Mouse (Mus musculus): ENCODE results near the gene Nosip.
"Not testable (repeated sequence)": the region's sequence is repeated elsewhere in the genome, so short reads cannot be mapped to it uniquely, and the experiment has no call there.

Nosip gene

DNA sequence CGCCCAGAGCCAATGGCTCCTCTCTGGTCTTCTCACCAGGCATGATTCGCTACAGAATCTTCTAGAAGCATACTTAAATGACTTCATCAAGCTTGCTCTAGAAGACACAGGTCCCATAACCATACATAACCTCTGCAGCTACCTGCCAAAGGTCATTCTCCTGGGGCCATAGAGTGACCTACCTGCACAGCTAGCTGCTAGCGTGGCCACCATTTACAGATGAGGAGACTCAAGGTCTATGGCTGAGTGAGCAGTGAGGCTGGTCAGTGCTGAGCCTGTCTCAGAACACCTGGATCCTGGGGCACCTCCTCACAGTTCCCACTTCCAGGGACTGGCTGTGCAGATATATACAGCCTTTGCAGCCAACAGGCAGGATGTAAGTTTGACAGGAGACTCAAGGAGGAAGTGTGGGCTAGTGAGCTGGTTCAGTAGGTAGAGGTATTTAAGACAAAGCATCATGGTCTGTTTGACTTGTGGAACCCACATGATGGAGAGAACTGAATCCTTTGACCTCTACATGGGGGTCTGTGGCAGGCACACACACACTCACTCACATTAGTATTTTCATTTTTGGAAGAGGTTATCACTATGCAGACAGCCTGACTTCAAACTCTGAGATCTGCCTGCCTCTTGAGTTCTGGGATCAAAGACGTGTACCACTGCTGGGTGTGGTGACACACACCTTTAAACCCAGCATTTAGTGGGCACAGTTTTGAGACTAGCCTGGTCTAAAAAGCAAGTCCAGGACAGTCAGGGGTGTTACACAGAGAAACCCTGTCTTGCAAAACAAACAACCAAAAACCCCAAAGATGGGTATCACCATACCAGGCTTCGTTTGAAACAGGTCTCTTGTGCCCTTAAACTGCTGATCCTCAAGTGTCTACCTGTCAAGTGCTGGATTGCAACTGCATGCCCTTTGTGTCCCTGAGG, 57.8 kb downstream of the Nosip start:
- DNase-seq: no peak

DNA sequence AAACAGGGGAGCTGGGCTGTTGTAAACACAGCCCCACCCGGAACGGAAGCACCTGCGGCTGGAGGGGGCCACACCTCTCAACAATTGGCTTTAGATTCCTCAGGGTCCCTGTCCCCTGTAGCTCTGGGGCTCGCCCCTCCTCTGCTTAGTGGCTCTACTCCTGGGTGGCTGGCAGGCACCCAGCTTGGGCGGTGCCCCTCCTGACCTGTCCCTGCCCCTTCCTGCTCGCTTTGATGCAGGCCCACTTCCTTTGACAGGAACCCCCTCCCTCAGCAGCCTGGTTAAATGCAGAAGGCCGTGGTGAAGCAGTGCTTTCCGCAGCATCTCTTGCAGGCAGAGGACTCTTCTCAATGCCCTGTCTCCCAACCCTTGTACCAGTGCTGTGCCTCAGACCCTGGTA, 59.2 kb downstream of the Nosip start:
- peak; percentile 79 to 88 for DNase-seq

DNA sequence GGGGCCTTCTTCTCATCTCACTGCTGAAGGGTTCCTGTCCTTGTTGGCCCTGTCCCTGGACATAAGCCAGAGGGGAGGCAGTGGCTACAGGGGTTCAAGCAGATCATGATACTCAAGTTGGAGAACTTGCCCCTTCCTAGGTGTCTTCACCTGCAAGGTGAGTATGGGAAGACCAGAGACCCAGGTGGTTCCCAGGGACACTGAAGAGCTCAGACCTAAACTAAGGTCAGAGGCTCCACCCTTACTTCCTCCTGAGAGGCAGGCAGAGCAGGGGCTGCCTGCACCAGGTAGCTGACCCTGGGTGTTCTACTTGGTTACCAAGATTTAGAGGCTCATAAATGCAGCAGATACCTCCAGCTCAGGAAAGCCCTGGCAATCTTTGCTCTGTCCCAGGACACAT, 59.7 kb downstream of the Nosip start:
- no peak for DNase-seq

DNA sequence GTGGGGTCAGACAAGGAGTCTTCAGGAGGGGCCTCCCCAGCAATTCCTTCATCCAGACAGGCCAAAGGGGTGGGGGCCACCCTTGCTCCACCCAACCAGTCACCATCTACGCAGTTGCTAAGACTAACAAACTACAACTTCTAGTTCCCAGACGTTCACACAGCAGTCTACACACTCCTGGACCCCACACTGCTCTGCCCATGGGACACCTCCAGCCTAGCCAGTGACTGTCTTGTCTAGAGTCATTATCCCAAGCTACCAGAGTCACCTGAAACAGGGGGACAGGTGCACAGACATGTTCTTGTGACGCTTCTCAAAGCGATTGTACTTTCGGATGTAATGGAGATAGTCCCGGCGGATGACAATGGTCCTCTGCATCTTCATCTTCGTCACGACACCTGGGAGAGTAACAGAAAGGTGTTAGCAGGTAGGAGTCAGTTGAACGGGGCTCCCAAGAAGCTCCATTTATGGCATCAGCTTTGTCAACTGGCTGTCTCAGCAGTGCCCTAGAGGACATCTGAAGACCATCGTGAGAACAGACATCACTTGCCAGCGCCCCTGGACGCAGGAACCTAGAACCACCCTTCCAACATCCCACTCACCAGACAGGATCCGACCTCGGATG, 60.4 kb downstream of the Nosip start:
- no peak for DNase-seq

DNA sequence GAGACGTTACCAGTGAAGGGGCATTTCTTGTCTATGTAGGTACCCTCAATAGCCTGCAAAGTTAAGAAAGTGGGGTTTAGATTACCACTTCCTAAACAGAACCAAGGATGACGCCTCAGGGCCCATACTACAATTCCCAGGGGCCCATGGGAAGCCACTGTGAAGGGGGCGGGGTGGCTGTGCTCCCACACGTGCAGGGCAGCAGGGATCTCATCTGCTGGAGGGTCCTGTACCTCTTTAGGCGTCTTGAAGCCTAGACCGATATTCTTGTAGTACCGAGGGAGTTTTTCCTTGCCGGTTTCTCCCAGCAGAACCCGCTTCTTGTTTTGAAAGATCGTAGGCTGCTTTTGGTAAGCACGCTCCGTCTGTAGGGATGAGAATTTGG, 60.9 kb downstream of the Nosip start:
- DNase-seq: peak; percentile 52 to 62

DNA sequence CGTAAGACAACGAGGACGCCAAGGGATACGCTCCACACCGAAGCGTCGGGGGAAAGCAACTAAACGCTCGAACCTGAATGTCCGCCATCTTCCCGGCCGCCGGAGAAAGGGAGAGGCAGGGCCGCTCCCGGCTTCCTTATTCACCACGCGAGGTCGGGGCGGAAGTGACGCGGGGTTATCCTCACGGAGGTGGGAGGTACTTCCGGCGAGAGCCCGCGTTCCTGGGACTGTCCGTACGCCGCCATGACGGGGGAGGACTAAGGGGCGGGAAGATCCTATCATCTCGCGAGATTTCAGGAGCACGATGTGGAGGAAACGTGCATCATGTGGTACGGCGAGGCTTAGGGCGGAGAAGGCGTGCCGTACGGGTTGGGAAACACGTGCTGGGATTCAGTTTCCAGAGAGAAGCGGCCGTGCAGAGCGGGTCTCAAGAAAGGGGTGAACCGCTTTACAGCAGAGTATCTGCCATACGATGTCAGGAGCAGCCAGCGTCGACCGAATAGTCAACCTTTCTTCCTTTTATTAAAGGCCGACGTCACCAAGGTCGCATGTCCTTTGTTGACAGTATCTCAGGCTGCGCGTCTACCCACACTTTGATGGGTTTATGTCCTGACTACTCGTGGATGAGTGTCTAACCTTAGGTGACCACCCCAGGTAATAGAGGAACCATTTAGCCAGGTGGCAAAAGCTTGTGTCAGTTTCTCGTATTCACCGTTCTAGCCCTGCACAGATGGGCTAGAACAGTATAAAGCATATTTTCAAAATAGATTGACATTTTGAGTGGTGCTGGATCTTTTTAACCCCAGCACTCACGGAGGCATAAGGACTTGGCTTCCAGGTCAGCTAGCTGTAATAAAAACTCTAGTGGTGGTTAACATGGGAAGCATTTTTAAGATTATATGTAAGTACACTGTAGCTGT, 62.3 kb downstream of the Nosip start, which contains the start of gene Rps11:
Rps11 (minus strand) TSS at position 216 of the 920 bp plus-strand sequence.
- peak; percentile 96 to 98 for DNase-seq

DNA sequence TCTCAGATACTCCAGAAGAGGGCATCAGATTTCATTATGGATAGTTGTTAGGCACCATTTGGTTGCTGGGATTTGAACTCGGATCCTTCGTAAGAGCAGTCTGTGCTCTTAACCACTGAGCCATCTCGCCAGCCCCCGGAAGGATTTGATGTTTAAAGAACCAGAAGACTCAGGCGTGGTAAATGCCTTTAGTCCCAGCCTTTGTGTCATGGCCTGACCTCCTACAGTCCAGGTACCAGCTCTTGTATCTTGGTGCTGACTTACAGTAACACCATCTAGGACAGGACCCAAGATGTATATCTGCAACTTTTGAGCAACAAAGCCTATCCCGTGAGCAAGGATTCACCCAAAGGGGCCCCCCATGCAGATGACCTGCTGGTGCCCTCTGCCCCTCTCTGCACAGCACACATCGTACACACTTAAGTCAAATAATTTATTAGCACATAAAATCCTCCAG, 62.9 kb downstream of the Nosip start:
- DNase-seq: no peak

DNA sequence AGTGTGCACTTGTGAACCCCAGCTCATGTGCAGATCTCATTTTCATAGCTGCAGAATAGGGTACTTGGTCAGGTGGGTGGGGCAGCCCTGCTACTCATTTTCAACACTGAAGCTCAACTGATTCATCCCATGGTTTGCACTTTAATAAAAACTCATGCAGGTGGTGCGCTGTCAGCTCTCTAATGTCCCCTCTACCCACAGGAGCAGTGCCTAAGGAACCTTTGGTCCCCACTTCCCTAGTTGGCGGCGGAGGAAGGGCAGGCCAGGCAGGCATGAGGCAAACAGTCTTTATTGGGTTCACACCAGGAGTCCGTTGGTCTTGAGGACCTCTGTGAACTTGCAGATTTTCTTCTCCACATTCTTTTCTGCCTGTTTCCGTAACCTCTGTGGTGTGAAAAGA, 63.4 kb downstream of the Nosip start:
- DNase-seq: not testable (repeated sequence)

DNA sequence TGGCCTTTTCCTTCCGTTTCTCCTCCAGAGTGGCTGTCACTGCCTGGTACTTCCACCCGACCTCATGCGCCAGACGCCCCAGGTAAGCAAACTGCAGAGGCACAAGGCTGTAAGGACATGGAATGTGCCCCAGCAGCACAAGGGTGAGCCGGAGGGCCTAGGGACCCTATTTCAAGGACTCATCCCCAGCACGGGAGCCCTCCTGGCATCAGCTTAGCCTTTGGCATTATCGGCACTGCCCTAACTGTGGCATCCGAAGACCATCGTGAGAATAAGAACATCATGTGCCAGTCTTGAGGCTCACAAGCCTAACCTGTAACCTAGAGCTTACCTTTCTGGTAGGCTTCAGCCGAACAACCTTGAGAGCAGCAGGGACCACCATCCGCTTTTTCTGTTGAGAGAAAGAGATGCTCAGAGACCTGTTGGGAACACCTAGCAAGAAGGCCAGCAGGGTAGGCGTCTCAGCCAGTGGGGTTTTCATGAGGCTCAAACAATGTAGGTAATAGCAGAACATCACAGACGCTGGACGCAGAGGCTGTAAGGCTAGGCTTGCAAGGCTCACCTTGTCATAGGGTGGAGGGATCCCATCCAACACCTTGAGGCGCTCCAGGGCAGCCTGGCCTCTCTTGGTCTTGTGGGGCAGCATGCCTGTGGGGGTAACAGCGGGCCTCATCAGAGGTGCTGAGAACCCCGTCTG, 64.1 kb downstream of the Nosip start:
- DNase-seq: no peak

DNA sequence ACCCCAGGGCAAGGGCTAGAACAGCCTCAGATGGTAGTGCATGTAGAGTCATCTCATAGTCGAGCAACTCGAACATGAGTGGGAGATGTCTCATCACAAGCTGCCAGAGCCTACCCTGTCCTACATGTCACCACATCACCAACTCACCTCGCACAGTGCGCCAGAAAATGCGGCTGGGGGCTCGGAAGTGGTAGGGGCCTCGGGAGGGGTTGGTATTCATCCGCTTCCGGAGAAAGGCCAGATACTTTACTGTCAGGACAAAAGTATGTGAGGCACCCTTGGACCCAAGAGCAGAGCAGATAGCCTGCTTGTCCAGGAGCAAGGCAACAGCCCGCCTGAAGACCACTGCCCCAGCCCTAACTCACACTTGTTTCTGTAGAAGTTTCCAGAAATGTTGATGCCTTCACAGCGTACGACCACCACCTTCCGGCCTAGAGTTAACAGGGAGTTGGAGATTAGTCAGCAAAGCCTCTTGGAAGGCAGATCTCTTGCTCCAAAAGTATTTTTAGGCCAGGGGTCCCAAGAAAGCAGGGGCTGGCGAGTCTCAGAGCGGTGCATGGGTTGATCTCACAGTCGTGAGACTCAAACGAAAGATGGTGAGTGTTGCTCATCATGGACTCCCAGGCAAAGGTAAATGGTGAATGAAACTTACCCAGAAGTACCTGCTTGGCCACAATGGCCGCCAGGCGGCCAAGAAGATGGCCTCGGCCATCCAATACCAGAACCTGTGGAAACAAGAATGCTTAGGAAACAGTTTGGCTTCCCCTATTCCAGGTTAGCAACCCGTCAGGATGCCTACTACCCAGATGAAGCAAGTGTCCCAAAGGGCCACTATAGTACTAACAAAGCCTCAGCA, 64.8 kb downstream of the Nosip start:
- DNase-seq: no peak

All from spleen, adult 18-20 months (tissue).